Mouse (Mus musculus): Measurements from ENCODE around the gene Trp53. TPM values are rescaled to one million over a fixed set of nuclear protein-coding genes. Genes with fewer than 3 reads are reported as not detected.

Trp53 gene
- polyA plus RNA-seq, 1 experiment from 2014 or later: 161 TPM

DNA sequence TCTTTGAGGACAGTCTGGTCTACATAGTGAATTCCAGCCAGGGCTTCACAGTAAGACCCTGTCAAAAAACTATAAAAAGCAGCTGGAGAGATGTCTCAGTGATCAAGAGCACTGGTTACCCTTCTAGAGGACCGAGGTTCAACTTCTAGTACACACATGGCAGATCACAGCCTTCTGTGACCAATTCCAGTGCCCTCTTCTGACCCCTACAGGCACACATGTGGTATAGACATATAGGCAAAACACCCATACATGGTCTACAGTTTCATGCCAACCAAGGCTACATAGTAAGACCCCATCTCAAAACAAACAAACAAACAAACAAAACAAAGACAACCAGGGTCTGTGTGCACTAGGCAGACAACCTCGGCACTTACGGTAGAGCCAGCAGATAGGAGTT lies 4.9 kb upstream of the Trp53 start:
- no peaks in the 10 kb centered on the region for H3K27me3 ChIP-seq (ENCODE audit: insufficient read depth, poor library complexity, severe bottlenecking)
- WGBS: 63% methylated on average over 3 of the region's 3 CpGs
- H3K36me3 ChIP-seq: peaks cover 55% of the 10 kb centered on the region
- no peak for DNase-seq (ENCODE audit: low spot score)
- peaks cover 34% of the 10 kb centered on the region for H3K4me1 ChIP-seq
- H3K4me3 ChIP-seq: no peak overlapping the region
- no peaks in the 10 kb centered on the region for H3K9me3 ChIP-seq
- H3K27ac ChIP-seq: no peak overlapping the region; the same call in 1 of the 2 replicates

DNA sequence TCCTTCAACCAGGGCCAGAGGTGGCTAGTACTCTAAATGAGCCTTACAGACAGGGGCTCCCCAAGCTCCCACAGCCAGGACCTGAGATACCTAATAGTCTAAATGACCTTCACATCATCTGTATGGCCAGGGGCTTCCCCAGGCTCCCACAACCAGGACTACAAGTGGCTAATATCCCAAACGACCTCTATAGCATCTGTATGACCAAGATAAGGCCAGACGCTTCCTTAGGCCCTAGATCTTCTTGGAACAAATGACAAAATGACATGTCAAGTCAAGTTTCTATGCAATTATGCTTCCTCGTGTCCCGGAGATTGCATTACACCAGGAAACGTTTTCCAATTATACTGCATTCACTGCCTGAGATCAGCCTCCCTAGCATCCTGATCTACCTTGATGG lies 3.9 kb upstream of the Trp53 start:
- DNase-seq (ENCODE audit: low spot score): no peak
- Histone ChIP-seq H3K36me3 (peaks cover 44% of the 10 kb centered on the region), H3K9me3 (no peaks in the 10 kb centered on the region), H3K27me3 (ENCODE audit: insufficient read depth, poor library complexity, severe bottlenecking) (no peaks in the 10 kb centered on the region), H3K4me3 (no peak overlapping the region), H3K4me1 (peaks cover 34% of the 10 kb centered on the region), H3K27ac (no peak overlapping the region)
- 67% methylated on average over 5 of the region's 5 CpGs for WGBS

DNA sequence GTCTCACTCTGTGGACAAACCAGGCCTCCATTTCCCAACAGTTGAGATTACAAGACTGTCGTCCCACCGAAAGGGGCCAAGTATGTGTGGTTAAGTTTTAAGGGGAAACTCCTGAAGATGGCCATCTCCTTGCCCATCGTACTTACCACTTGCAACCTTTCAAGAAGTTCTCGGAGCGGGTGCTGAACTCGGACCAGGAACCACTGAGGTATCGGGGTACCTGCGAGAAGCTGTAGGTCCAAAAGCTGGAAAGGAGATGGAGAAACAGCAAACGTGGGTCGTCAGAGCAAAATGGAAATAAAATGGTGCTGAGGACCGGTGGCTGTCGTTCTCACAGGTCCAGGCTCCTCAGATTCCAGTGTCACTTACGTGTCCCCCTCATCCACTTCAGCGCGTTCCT lies 1.9 kb upstream of the Trp53 start:
- H3K27me3 ChIP-seq (ENCODE audit: insufficient read depth, poor library complexity, severe bottlenecking): no peaks in the 10 kb centered on the region
- no peak for DNase-seq (ENCODE audit: low spot score)
- no peaks in the 10 kb centered on the region for H3K9me3 ChIP-seq
- peaks cover 32% of the 10 kb centered on the region for H3K36me3 ChIP-seq
- H3K4me1 ChIP-seq: peaks cover 43% of the 10 kb centered on the region
- WGBS: 10% methylated on average over 15 of the region's 15 CpGs
- peak overlapping the region; percentile 91 for H3K27ac ChIP-seq
- H3K4me3 ChIP-seq: peak overlapping the region; percentile 70

DNA sequence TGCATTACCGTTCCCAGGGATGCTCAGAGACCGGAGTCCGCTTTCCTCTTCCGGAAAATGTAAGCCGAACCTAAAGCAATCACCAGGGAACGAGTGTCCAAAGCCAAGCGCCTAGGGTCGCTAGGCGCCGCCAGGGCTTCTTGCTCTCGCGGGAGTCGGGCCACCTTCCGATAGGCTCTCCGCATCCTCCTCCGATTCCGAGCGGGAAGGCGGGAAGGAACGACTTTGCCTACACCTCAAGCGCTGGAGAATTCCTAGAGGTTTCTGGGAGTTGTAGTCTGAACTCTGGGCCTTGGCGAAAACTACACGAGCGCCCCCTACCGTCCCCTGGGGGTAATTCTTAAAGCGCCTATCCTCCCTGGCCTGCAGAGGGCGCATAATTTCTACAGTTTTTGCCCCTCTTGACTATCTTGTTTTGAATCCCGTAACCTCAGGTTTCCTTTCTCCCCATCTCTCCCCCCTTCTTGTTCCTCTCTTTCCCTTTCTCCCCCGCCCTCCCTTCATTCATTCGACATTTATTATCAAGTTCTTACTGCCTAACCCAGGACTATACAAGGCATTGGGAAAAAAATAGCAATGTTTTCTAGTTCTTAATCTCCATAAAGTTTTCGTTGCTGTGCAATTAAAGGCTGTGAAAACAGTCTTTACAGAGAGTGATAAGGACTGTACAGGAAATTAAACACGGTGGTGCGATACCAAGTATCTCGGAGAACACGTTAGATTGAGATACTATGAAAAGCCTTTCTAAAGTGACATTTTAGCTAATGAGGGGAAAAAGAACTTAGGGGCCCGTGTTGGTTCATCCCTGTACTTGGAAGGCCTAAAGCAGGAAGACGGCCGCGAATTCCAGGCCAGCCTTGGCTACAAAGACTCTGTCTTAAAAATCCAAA lies 786 bp upstream of the Trp53 start:
- WGBS: 3% methylated on average over 39 of the region's 39 CpGs
- peak; percentile 99 for DNase-seq (ENCODE audit: low spot score)
- Histone ChIP-seq H3K9me3 (no peaks in the 10 kb centered on the region), H3K27me3 (ENCODE audit: insufficient read depth, poor library complexity, severe bottlenecking) (no peaks in the 10 kb centered on the region), H3K4me3 (peak overlapping the region; percentile 70), H3K36me3 (peaks cover 29% of the 10 kb centered on the region), H3K4me1 (peaks cover 43% of the 10 kb centered on the region), H3K27ac (peak overlapping the region; percentile 91)

DNA sequence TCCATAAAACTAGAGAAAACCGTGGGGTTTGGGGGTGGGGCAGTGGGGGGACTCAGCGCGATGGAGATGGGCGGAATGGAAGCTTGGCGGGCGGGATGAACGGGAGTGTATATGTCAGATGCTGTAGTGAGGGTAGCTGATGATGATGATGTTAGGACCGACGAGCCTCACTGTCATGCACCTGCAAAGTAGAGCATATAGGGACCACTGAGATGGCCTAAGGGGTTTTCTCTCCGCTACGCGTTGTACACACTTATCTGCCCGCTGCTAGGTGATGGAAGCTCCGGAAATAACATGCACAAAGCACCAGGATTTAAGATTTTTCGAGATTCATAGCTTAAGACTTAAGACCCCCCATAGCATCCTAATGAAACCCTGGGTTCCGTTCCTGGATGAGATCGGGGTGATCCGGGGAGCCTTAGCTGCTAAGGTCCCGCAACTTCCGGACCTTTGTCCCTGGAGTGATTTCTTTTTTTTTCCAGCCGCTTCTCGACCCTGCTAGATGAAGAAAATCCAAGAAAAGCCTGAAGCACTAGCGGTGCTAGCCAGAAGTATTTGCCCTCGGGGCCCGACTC lies 500 bp downstream of the Trp53 start:
- no peak for DNase-seq (ENCODE audit: low spot score)
- Histone ChIP-seq H3K27me3 (ENCODE audit: insufficient read depth, poor library complexity, severe bottlenecking) (no peaks in the 10 kb centered on the region), H3K27ac (peak overlapping the region; percentile 91), H3K4me3 (peak overlapping the region; percentile 70), H3K9me3 (no peaks in the 10 kb centered on the region), H3K36me3 (peaks cover 23% of the 10 kb centered on the region), H3K4me1 (peaks cover 46% of the 10 kb centered on the region)
- under 1% methylated on average over 25 of the region's 25 CpGs for WGBS

DNA sequence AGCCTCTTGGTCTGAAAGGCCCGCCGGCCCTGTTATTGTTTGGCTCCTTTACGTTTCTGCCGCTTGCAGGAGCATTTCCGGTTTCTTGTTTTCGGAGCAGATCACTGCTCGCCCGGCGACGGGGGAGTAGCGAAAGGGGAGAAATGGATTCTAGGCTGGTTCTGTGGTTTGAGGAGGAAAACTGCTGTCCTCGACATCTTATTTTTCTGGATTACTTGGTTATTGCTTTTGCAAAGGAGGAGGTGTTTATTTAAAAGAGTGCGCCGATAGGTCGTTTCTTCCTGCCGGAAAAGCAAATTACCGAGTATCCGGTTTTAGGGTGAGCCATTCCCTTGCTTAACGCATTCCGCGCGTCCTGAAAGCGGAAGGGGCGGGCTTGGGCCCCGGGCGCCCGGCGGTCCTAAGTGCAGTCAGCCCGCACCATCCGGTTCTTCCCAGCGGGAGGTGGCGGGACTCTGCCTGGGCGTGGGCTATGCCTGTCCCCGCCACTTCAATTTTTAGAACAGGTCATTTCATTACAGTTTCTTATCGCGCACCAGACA lies 1.1 kb downstream of the Trp53 start:
- peaks cover 19% of the 10 kb centered on the region for H3K36me3 ChIP-seq
- H3K27me3 ChIP-seq (ENCODE audit: insufficient read depth, poor library complexity, severe bottlenecking): no peaks in the 10 kb centered on the region
- under 1% methylated on average over 36 of the region's 36 CpGs for WGBS
- peak; percentile 96 for DNase-seq (ENCODE audit: low spot score)
- peak overlapping the region; percentile 70 for H3K4me3 ChIP-seq
- H3K4me1 ChIP-seq: peaks cover 50% of the 10 kb centered on the region
- no peaks in the 10 kb centered on the region for H3K9me3 ChIP-seq
- H3K27ac ChIP-seq: peak overlapping the region; percentile 91

DNA sequence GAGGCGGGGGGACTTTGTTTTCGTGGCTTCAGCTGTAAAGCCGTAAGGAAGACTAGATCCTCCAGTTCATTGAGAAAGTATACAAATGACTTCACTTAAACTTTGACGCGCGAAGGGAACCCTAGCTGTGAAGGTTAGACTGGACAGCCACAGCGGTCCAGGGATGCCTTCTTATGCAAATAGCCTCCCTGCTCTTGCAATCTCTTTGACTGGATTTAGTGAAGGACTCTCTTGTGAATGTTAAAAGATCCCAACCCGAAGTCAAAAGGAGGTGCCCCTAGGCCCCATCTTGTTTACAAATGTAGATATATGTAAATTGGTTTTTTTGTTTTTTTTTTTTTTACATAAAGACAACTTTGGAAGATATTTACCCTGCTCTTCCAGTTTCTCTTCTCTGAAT lies 1.7 kb downstream of the Trp53 start:
- H3K4me3 ChIP-seq: peak overlapping the region; percentile 70
- H3K27ac ChIP-seq: peak overlapping the region; percentile 91
- WGBS: 1% methylated on average over 8 of the region's 8 CpGs
- no peak for DNase-seq (ENCODE audit: low spot score)
- H3K27me3 ChIP-seq (ENCODE audit: insufficient read depth, poor library complexity, severe bottlenecking): no peaks in the 10 kb centered on the region
- H3K36me3 ChIP-seq: peaks cover 20% of the 10 kb centered on the region
- peaks cover 47% of the 10 kb centered on the region for H3K4me1 ChIP-seq
- H3K9me3 ChIP-seq: no peaks in the 10 kb centered on the region

DNA sequence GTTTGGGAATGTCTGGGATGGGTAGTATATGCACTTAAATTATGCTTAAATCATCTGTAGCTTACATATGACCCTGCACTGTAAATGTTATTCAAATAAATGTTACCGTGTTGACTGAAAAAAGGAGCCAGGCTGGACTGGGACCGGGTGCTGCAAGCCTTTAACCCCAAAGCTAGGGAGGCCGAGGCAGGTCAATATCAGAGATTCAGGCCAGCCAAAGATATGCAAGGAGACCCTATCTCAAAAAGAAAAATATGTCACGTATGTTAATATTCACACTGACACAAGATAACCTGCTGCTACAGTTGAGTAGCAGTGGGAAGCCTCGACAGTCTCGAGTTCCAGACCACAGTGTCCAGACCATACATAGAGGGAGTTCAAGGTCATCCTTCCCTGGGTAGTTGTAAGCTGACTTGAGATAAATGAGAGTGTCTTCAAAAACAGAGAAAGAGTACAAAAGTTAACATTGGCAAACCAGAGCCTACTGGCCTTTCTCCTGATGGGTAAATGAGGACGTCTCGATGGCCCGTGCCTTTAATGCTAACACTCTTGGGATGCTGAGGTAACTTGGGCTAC lies 2.2 kb downstream of the Trp53 start:
- Histone ChIP-seq H3K36me3 (peaks cover 20% of the 10 kb centered on the region), H3K27me3 (ENCODE audit: insufficient read depth, poor library complexity, severe bottlenecking) (no peaks in the 10 kb centered on the region), H3K27ac (peak overlapping the region; percentile 91), H3K9me3 (no peaks in the 10 kb centered on the region), H3K4me1 (peaks cover 42% of the 10 kb centered on the region), H3K4me3 (peak overlapping the region; percentile 70)
- 65% methylated on average over 9 of the region's 9 CpGs for WGBS
- no peak for DNase-seq (ENCODE audit: low spot score)

DNA sequence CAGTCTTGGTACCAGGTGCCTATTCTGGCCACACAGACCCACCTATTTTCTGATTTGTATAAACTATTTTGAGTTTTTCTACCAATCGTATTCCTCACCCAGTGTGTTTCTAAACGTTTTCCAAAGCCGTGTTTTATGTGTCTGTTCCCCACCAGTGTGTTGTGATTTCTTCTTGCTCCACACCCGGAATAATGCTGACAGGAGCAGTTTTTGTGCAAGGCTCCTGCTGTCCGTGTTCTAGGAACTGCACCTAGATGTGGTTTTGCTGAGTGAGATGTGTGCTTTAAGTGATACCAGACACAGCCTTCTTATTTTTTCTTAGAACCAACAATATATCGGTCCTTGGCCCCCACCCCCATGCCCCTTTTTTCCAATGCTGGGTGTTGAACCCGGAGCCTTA lies 3.8 kb downstream of the Trp53 start:
- H3K27me3 ChIP-seq (ENCODE audit: insufficient read depth, poor library complexity, severe bottlenecking): no peaks in the 10 kb centered on the region
- no peak for DNase-seq (ENCODE audit: low spot score)
- 91% methylated on average over 7 of the region's 7 CpGs for WGBS
- H3K27ac ChIP-seq: no peak overlapping the region
- peaks cover 31% of the 10 kb centered on the region for H3K4me1 ChIP-seq
- H3K4me3 ChIP-seq: no peak overlapping the region
- peaks cover 36% of the 10 kb centered on the region for H3K36me3 ChIP-seq
- no peaks in the 10 kb centered on the region for H3K9me3 ChIP-seq

DNA sequence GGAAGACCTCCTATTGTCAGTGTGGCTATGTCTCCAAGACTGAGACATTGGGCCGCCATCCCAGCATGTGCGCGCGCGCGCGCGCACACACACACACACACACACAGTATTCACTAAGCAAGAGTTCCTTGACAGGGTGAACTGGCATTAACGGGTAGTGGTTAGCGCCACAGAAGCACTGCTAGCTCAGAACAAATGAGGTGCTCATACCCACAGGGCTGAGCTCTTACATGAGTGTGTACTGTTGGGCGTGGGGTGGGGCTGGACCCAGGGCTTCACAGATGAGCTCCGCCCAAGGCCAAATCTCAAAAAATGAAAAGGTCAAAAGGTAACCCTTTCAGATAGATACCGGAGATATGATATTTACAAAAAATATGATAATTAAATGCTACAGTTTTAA lies 4.8 kb downstream of the Trp53 start:
- Histone ChIP-seq H3K27ac (no peak overlapping the region), H3K9me3 (no peaks in the 10 kb centered on the region), H3K27me3 (ENCODE audit: insufficient read depth, poor library complexity, severe bottlenecking) (no peaks in the 10 kb centered on the region), H3K36me3 (peaks cover 45% of the 10 kb centered on the region), H3K4me3 (no peak overlapping the region), H3K4me1 (peaks cover 26% of the 10 kb centered on the region)
- DNase-seq (ENCODE audit: low spot score): no peak
- 96% methylated on average over 13 of the region's 13 CpGs for WGBS

DNA sequence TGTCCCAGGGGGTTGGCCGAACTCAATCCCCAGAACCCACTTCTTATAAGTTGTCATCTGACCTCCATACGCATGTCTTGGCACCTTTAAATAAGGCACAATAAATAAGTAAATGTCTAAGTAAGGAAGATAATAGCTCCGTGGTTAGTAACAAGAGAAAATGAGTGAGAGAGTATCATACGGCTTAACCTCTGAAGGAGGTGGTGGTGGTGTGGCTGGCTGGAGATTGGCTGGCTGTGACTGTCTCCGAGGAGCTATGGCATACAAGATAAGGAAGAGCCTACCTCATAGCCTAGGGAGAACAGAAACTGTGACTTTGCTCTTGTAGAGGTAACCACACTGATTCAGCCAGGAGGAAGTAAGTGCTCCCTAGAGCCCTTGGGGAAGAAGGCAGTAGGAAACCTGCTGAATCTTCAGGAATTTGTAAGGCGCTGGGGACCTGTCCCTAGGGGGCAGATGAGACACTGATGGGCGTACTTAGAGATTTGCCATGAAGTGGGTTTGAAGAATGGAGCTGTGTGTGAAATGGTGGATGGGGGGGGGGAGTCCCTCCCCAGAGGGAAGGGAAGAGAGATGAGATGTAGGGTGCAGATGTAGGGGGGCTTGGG lies 5.7 kb downstream of the Trp53 start:
- WGBS: 67% methylated on average over 7 of the region's 7 CpGs
- Histone ChIP-seq H3K36me3 (peaks cover 54% of the 10 kb centered on the region), H3K27ac (peak overlapping the region; percentile 38; the same call in 1 of the 2 replicates), H3K4me3 (no peak overlapping the region), H3K4me1 (peaks cover 26% of the 10 kb centered on the region), H3K9me3 (no peaks in the 10 kb centered on the region), H3K27me3 (ENCODE audit: insufficient read depth, poor library complexity, severe bottlenecking) (no peaks in the 10 kb centered on the region)
- DNase-seq (ENCODE audit: low spot score): no peak

DNA sequence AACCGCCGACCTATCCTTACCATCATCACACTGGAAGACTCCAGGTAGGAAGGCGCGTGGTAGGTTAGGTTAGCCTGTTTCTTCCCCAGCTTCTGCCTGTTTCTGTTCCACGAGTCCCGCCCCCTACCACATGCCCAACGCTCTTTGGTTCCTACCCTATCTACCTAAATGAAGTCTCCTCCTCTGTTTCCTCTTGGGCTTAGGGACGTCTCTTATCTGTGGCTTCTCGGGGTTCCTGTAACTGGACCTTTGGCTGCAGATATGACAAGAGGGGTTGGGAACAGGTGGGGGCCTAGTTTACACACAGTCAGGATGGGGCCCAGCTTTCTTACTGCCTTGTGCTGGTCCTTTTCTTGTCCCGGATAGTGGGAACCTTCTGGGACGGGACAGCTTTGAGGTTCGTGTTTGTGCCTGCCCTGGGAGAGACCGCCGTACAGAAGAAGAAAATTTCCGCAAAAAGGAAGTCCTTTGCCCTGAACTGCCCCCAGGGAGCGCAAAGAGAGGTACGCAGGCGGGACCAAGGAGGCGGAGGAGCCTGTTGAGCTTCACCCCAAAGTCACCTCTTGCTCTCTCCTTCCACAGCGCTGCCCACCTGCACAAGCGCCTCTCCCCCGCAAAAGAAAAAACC lies 9.2 kb downstream of the Trp53 start:
- H3K27me3 ChIP-seq (ENCODE audit: insufficient read depth, poor library complexity, severe bottlenecking): no peaks in the 10 kb centered on the region
- peaks cover 25% of the 10 kb centered on the region for H3K4me1 ChIP-seq
- WGBS: 85% methylated on average over 22 of the region's 22 CpGs
- H3K27ac ChIP-seq: no peak overlapping the region
- H3K9me3 ChIP-seq: no peaks in the 10 kb centered on the region
- H3K4me3 ChIP-seq: no peak overlapping the region
- peaks cover 77% of the 10 kb centered on the region for H3K36me3 ChIP-seq
- peak; percentile 85 for DNase-seq (ENCODE audit: low spot score)
